ENCODE assay signal across 33 mouse cellular contexts in genomic region chr9:50505405-50505804, GRCm38 (mm10). TPM values are rescaled to one million over a fixed set of nuclear protein-coding genes. Genes with fewer than 3 reads are reported as not detected.
DNase-seq lines count a peak whose midpoint lies in the region; ATAC-seq and TF ChIP-seq lines count a peak whose summit lies in the region.
"Had no signal": no experiment of that assay in that cellular context is flagged by ENCODE, and none has a peak within 500 bp of the region (broad histone marks: within the 10 kb centered on the region; RNA-seq: fewer than 3 reads in every experiment).

No protein-coding gene starts in this region.

- no peak for DNase-seq in gastrocnemius, adult 2 months
- DNase-seq in gastrocnemius, postnatal 14 days: no peak
- DNase-seq in kidney, postnatal 36 days: no peak
- DNase-seq in embryonic facial prominence, embryonic 14.5 days (ENCODE audit: low spot score): no peak
- no peak for DNase-seq in thymus, postnatal 0 days (ENCODE audit: low spot score)
- DNase-seq: adrenal gland, postnatal 36 days; cerebellum, adult 11 months; cerebellum, adult 9-11 months; lung, postnatal 36 days; retina, postnatal 1 day; right cerebral cortex, postnatal 25 days; thymus, adult 2 months had no signal

- peaks cover 14% of the 10 kb centered on the region; the same call in 1 of the 2 replicates for H3K4me1 ChIP-seq in kidney, embryonic 16.5 days (ENCODE audit: insufficient read depth, low read length)
- H3K4me1 ChIP-seq in embryonic facial prominence, embryonic 14.5 days (ENCODE audit: control insufficient read depth, insufficient read depth, low read length): no peaks in the 10 kb centered on the region
- peaks cover 5% of the 10 kb centered on the region; the same call in 1 of the 2 replicates for H3K4me1 ChIP-seq in stomach, embryonic 15.5 days
- H3K4me1 ChIP-seq: limb, embryonic 15.5 days; lung, embryonic 15.5 days had no signal

- H3K27ac ChIP-seq in gastrocnemius, adult 2 months: peak overlapping the region; percentile 61
- peak overlapping the region; percentile 26; the same call in 1 of the 2 replicates for H3K27ac ChIP-seq in kidney, embryonic 16.5 days (ENCODE audit: low read length)
- H3K27ac ChIP-seq in embryonic facial prominence, embryonic 14.5 days (replicated peaks; ENCODE audit: low read depth, low read length): no peak overlapping the region
- H3K27ac ChIP-seq in stomach, embryonic 15.5 days: no peak overlapping the region
- H3K27ac ChIP-seq: hindbrain, embryonic 12.5 days; left cerebral cortex, adult 2 months; limb, embryonic 15.5 days; lung, embryonic 15.5 days; neural tube, embryonic 13.5 days had no signal

- H3K9me3 ChIP-seq in kidney, embryonic 16.5 days (ENCODE audit: low read length): no peaks in the 10 kb centered on the region
- H3K9me3 ChIP-seq in embryonic facial prominence, embryonic 14.5 days (ENCODE audit: control insufficient read depth, low read length): no peaks in the 10 kb centered on the region
- no peaks in the 10 kb centered on the region for H3K9me3 ChIP-seq in stomach, embryonic 15.5 days
- H3K9me3 ChIP-seq: hindbrain, embryonic 12.5 days; limb, embryonic 15.5 days; lung, embryonic 15.5 days; neural tube, embryonic 13.5 days had no signal

- H3K27me3 ChIP-seq in kidney, embryonic 16.5 days (ENCODE audit: insufficient read depth, low read length): no peaks in the 10 kb centered on the region
- H3K27me3 ChIP-seq in embryonic facial prominence, embryonic 14.5 days (replicated peaks; ENCODE audit: control insufficient read depth, insufficient read depth, low read length): no peaks in the 10 kb centered on the region
- no peaks in the 10 kb centered on the region for H3K27me3 ChIP-seq in stomach, embryonic 15.5 days (replicated peaks)
- H3K27me3 ChIP-seq: hindbrain, embryonic 12.5 days; limb, embryonic 15.5 days; lung, embryonic 15.5 days; neural tube, embryonic 13.5 days had no signal

- H3K36me3 ChIP-seq in kidney, embryonic 16.5 days (ENCODE audit: insufficient read depth, low read length): no peaks in the 10 kb centered on the region
- no peaks in the 10 kb centered on the region for H3K36me3 ChIP-seq in embryonic facial prominence, embryonic 14.5 days (ENCODE audit: control insufficient read depth, insufficient read depth, low read length)
- no peaks in the 10 kb centered on the region for H3K36me3 ChIP-seq in stomach, embryonic 15.5 days
- H3K36me3 ChIP-seq: hindbrain, embryonic 12.5 days; limb, embryonic 15.5 days; lung, embryonic 15.5 days; neural tube, embryonic 13.5 days had no signal

- no peak overlapping the region for H3K4me3 ChIP-seq in gastrocnemius, adult 2 months
- H3K4me3 ChIP-seq in kidney, embryonic 16.5 days (ENCODE audit: low read length): no peak overlapping the region
- H3K4me3 ChIP-seq in embryonic facial prominence, embryonic 14.5 days (ENCODE audit: low read depth, low read length): no peak overlapping the region
- H3K4me3 ChIP-seq in stomach, embryonic 15.5 days (replicated peaks): no peak overlapping the region
- H3K4me3 ChIP-seq: hindbrain, embryonic 12.5 days; left cerebral cortex, adult 2 months; limb, embryonic 15.5 days; lung, embryonic 15.5 days; myocyte; neural tube, embryonic 13.5 days had no signal

- WGBS in kidney, embryonic 16.5 days: 46% methylated on average over 6 of the region's 6 CpGs
- WGBS in embryonic facial prominence, embryonic 14.5 days: 69% methylated on average over 6 of the region's 6 CpGs
- 20% methylated on average over 6 of the region's 6 CpGs for WGBS in stomach, embryonic 15.5 days

- no peak overlapping the region for H3K4me2 ChIP-seq in kidney, embryonic 16.5 days (replicated peaks; ENCODE audit: low read depth, low read length)
- no peak overlapping the region for H3K4me2 ChIP-seq in embryonic facial prominence, embryonic 14.5 days (ENCODE audit: low read depth, low read length)
- 0 out of 2 replicates have a peak overlapping the region, but pooled peaks have one; percentile 5 for H3K4me2 ChIP-seq in stomach, embryonic 15.5 days
- H3K4me2 ChIP-seq: hindbrain, embryonic 12.5 days; limb, embryonic 15.5 days; lung, embryonic 15.5 days; neural tube, embryonic 13.5 days had no signal

- ATAC-seq in kidney, embryonic 16.5 days (ENCODE audit: low FRiP score, low TSS enrichment): peak; percentile 59; the same call in 1 of the 2 replicates
- no peak for ATAC-seq in embryonic facial prominence, embryonic 14.5 days (ENCODE audit: low read depth)
- ATAC-seq in stomach, embryonic 15.5 days (ENCODE audit: insufficient read depth, low FRiP score, low read depth): no peak
- ATAC-seq: CD4-positive, CD25-positive, alpha-beta regulatory T cell, adult 4 months; midbrain, embryonic 16.5 days had no signal

- no peak for TF ChIP-seq CTCF in gastrocnemius, adult 2 months (IDR thresholded peaks at IDR 0.05)

- no peak overlapping the region for H3K9ac ChIP-seq in kidney, embryonic 16.5 days (replicated peaks; ENCODE audit: low read length)
- 0 out of 2 replicates have a peak overlapping the region, but pooled peaks have one; percentile 25 for H3K9ac ChIP-seq in embryonic facial prominence, embryonic 14.5 days (ENCODE audit: low read depth, low read length)
- H3K9ac ChIP-seq in stomach, embryonic 15.5 days: no peak overlapping the region
- H3K9ac ChIP-seq: hindbrain, embryonic 12.5 days; limb, embryonic 15.5 days; lung, embryonic 15.5 days; neural tube, embryonic 13.5 days had no signal

- intact Hi-C loops in gastrocnemius, adult 2 months (cut with DNase I): no loop called here
- intact Hi-C loops in gastrocnemius, postnatal 14 days (cut with DNase I; ENCODE audit: low total_unique reads): no loop called here

RNA-seq across cellular contexts. Expression of gene Plet1, which starts 11.1 kb away (rescaled TPM):
- total RNA-seq in gastrocnemius, adult 2 months (2021): under 1 TPM in 1 of 2 experiments, not detected in 1; 0.36 TPM
- total RNA-seq in gastrocnemius, postnatal 14 days (2021): not detected
- 36.9 and 37.1 TPM in 2 replicates for polyA plus RNA-seq in kidney, embryonic 16.5 days (2015; fragmentation: Nextera tagmentation; extraction: Ambion mirVana)
- 2.7 and 7.1 TPM in 2 replicates for polyA plus RNA-seq in embryonic facial prominence, embryonic 14.5 days (2014; fragmentation: Nextera tagmentation; extraction: Ambion mirVana)
- 7.8 and 9.7 TPM in 2 replicates for polyA plus RNA-seq in stomach, embryonic 15.5 days (2015; fragmentation: Nextera tagmentation; extraction: Ambion mirVana)
- 5.0 and 5.3 TPM in 2 replicates for polyA plus RNA-seq in thymus, postnatal 0 days (2015; fragmentation: Nextera tagmentation; extraction: Ambion mirVana)
- total RNA-seq: adrenal gland, postnatal 36 days; common myeloid progenitor, adult 5-6 weeks; gastrocnemius, postnatal 4 days; left cerebral cortex, adult 2 months; left cerebral cortex, postnatal 36 days; megakaryocyte-erythroid progenitor cell, adult 5-6 weeks had no signal
- polyA plus RNA-seq: forebrain, embryonic 11.5 days had no signal

RNA-seq across cellular contexts. Expression of gene Pts, which starts 23.1 kb away (rescaled TPM):
- 10 to 100 TPM; 10.4 to 11.9 TPM for total RNA-seq in gastrocnemius, adult 2 months (2021)
- 10 to 100 TPM; 10.9 to 11.4 TPM for total RNA-seq in gastrocnemius, postnatal 14 days (2021)
- polyA plus RNA-seq in kidney, embryonic 16.5 days (2015; fragmentation: Nextera tagmentation; extraction: Ambion mirVana): 96.6 and 108 TPM in 2 replicates
- 61.3 and 63.3 TPM in 2 replicates for polyA plus RNA-seq in embryonic facial prominence, embryonic 14.5 days (2014; fragmentation: Nextera tagmentation; extraction: Ambion mirVana)
- 83.4 and 92.6 TPM in 2 replicates for polyA plus RNA-seq in stomach, embryonic 15.5 days (2015; fragmentation: Nextera tagmentation; extraction: Ambion mirVana)
- polyA plus RNA-seq in thymus, postnatal 0 days (2015; fragmentation: Nextera tagmentation; extraction: Ambion mirVana): 141 and 158 TPM in 2 replicates

RNA-seq across cellular contexts. Expression of gene Il18, which starts 49.2 kb away (rescaled TPM):
- 1 to 10 TPM in 1 of 2 experiments, under 1 TPM in 1; 0.87 to 1.0 TPM for total RNA-seq in gastrocnemius, adult 2 months (2021)
- total RNA-seq in gastrocnemius, postnatal 14 days (2021): under 1 TPM; 0.53 to 0.74 TPM
- 1.9 and 2.9 TPM in 2 replicates for polyA plus RNA-seq in kidney, embryonic 16.5 days (2015; fragmentation: Nextera tagmentation; extraction: Ambion mirVana)
- polyA plus RNA-seq in embryonic facial prominence, embryonic 14.5 days (2014; fragmentation: Nextera tagmentation; extraction: Ambion mirVana): 6.1 and 7.7 TPM in 2 replicates
- polyA plus RNA-seq in stomach, embryonic 15.5 days (2015; fragmentation: Nextera tagmentation; extraction: Ambion mirVana): 10.1 and 13.7 TPM in 2 replicates
- polyA plus RNA-seq in thymus, postnatal 0 days (2015; fragmentation: Nextera tagmentation; extraction: Ambion mirVana): 25.7 and 28.5 TPM in 2 replicates
- total RNA-seq: megakaryocyte-erythroid progenitor cell, adult 5-6 weeks had no signal

RNA-seq across cellular contexts. Expression of gene Bco2, which starts 49.6 kb away (rescaled TPM):
- under 1 TPM; 0.26 to 0.45 TPM for total RNA-seq in gastrocnemius, adult 2 months (2021)
- total RNA-seq in gastrocnemius, postnatal 14 days (2021): under 1 TPM; 0.13 to 0.18 TPM
- 0.15 and 0.24 TPM in 2 replicates for polyA plus RNA-seq in kidney, embryonic 16.5 days (2015; fragmentation: Nextera tagmentation; extraction: Ambion mirVana)
- polyA plus RNA-seq in embryonic facial prominence, embryonic 14.5 days (2014; fragmentation: Nextera tagmentation; extraction: Ambion mirVana): 0.15 and 0.16 TPM in 2 replicates
- polyA plus RNA-seq in stomach, embryonic 15.5 days (2015; fragmentation: Nextera tagmentation; extraction: Ambion mirVana): 1.1 and 1.3 TPM in 2 replicates
- polyA plus RNA-seq in thymus, postnatal 0 days (2015; fragmentation: Nextera tagmentation; extraction: Ambion mirVana): 0.39 and 0.45 TPM in 2 replicates
- total RNA-seq: common myeloid progenitor, adult 5-6 weeks had no signal

RNA-seq across cellular contexts. Expression of gene Tex12, which starts 55.7 kb away (rescaled TPM):
- not detected for total RNA-seq in gastrocnemius, adult 2 months (2021)
- not detected for total RNA-seq in gastrocnemius, postnatal 14 days (2021)
- polyA plus RNA-seq in kidney, embryonic 16.5 days (2015; fragmentation: Nextera tagmentation; extraction: Ambion mirVana): not detected in 2 replicates
- polyA plus RNA-seq in embryonic facial prominence, embryonic 14.5 days (2014; fragmentation: Nextera tagmentation; extraction: Ambion mirVana): 0.21 TPM in 1 of 2 replicates, not detected in the other
- not detected in 2 replicates for polyA plus RNA-seq in stomach, embryonic 15.5 days (2015; fragmentation: Nextera tagmentation; extraction: Ambion mirVana)
- not detected in 2 replicates for polyA plus RNA-seq in thymus, postnatal 0 days (2015; fragmentation: Nextera tagmentation; extraction: Ambion mirVana)
- total RNA-seq: adrenal gland, postnatal 36 days; common myeloid progenitor, adult 5-6 weeks; gastrocnemius, postnatal 4 days; heart, adult 8-10 months; heart, postnatal 25 days; layer of hippocampus, postnatal 10 days; left cerebral cortex, adult 2 months; left cerebral cortex, postnatal 36 days; megakaryocyte-erythroid progenitor cell, adult 5-6 weeks had no signal
- polyA plus RNA-seq: CD4-positive, CD25-positive, alpha-beta regulatory T cell, adult 4 months; forebrain, embryonic 11.5 days; hindbrain, embryonic 12.5 days; kidney, embryonic 14.5 days; limb, embryonic 15.5 days; lung, embryonic 15.5 days; myocyte; neural tube, embryonic 13.5 days; spleen, adult 2 months; thymus, adult 2 months; urinary bladder, adult 2 months had no signal

Comparison
In these comparisons a context has a peak if more than half of its experiments do, and no peak if none do; other contexts are left out.
1. H3K27ac ChIP-seq: peak in gastrocnemius, adult 2 months (single experiment) and kidney, embryonic 16.5 days (single experiment); none in embryonic facial prominence, embryonic 14.5 days (single experiment) and stomach, embryonic 15.5 days (single experiment).